Comparison of ENCODE assay signal across 26 mouse cellular contexts in the genomic region with DNA sequence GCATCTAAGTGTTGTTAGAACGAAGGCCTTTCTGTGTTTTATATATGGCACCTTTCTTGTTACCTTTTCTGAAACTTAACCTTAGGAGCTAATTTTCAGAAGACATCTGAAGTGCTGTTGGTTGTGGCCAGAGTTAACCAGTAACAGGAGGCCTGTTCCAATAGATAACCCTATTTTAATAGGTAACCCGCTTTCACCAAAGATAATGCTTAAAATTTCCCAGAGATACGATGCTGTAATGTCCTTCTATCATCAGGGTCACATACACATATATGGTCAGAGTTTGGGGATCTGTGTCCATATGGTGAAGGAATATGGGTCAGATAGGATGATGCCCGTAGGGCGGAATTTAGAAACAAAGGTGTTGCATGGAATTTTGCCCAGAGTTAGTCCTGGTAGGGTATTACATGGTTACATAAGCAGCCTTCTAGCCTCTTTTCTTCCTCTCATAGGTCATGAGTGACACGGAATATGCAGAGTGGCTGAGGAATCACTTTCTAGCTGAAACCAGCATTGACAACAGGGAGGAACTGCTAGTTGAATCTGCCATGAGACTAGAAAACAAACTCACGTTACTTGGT.
DNase-seq lines count a peak whose midpoint lies in the region; ATAC-seq and TF ChIP-seq lines count a peak whose summit lies in the region.
"Had no signal": no experiment of that assay in that cellular context is flagged by ENCODE, and none has a peak within 500 bp of the region (broad histone marks: within the 10 kb centered on the region; RNA-seq: fewer than 3 reads in every experiment).

No protein-coding gene starts in this region.

- H3K4me1 ChIP-seq in kidney, adult 2 months (ENCODE audit: control insufficient read depth, insufficient read depth, low read length) = peaks cover 10% of the 10 kb centered on the region
- H3K4me1 ChIP-seq in kidney, embryonic 14.5 days (ENCODE audit: control insufficient read depth, insufficient read depth, low read length) = no peaks in the 10 kb centered on the region
- H3K4me1 ChIP-seq: embryonic facial prominence, embryonic 12.5 days; forebrain, embryonic 10.5 days had no signal

- no peak for ATAC-seq in kidney, embryonic 14.5 days (ENCODE audit: low FRiP score, low TSS enrichment)
- ATAC-seq: forebrain, embryonic 16.5 days; hindbrain, embryonic 16.5 days; midbrain, embryonic 16.5 days had no signal

- H3K27ac ChIP-seq in kidney, adult 2 months (ENCODE audit: insufficient read depth, low read depth, low read length) = no peak overlapping the region; the same call in 1 of the 2 replicates
- no peak overlapping the region for H3K27ac ChIP-seq in kidney, embryonic 14.5 days (ENCODE audit: low read depth, low read length)
- H3K27ac ChIP-seq: embryonic facial prominence, embryonic 12.5 days; forebrain, embryonic 10.5 days; liver, embryonic 14.5 days; midbrain, embryonic 10.5 days had no signal

- 49% methylated on average over 7 of the region's 7 CpGs for WGBS in kidney, adult 2 months
- WGBS in kidney, embryonic 14.5 days = 85% methylated on average over 7 of the region's 7 CpGs

- no peaks in the 10 kb centered on the region for H3K27me3 ChIP-seq in kidney, adult 2 months (replicated peaks; ENCODE audit: control insufficient read depth, insufficient read depth, low read length)
- H3K27me3 ChIP-seq in kidney, embryonic 14.5 days (ENCODE audit: control insufficient read depth, insufficient read depth, low read length) = no peaks in the 10 kb centered on the region
- H3K27me3 ChIP-seq: embryonic facial prominence, embryonic 12.5 days had no signal

- H3K9ac ChIP-seq in kidney, embryonic 14.5 days (ENCODE audit: low read depth, low read length) = no peak overlapping the region
- H3K9ac ChIP-seq: embryonic facial prominence, embryonic 12.5 days; liver, embryonic 14.5 days had no signal

- H3K9me3 ChIP-seq in kidney, embryonic 14.5 days (ENCODE audit: control insufficient read depth, low read length) = no peaks in the 10 kb centered on the region
- H3K9me3 ChIP-seq: embryonic facial prominence, embryonic 12.5 days; forebrain, embryonic 10.5 days; G1E; midbrain, embryonic 10.5 days had no signal

- no peak overlapping the region for H3K4me3 ChIP-seq in kidney, adult 2 months (ENCODE audit: insufficient read depth, low read depth, low read length)
- no peak overlapping the region for H3K4me3 ChIP-seq in kidney, embryonic 14.5 days (ENCODE audit: low read length)
- H3K4me3 ChIP-seq: embryonic facial prominence, embryonic 12.5 days; forebrain, embryonic 10.5 days; midbrain, embryonic 10.5 days had no signal

- TF ChIP-seq POLR2A in kidney, adult 2 months (IDR thresholded peaks at IDR 0.05; ENCODE audit: low read depth, low read length) = no peak

- peak; percentile 23 for DNase-seq in cerebellum, adult 9-10 months
- no peak for DNase-seq in cerebellum, postnatal 25 days
- peak; percentile 79 for DNase-seq in kidney, adult 2 months
- peak; percentile 22 to 61 for DNase-seq in kidney, postnatal 36 days
- DNase-seq in right cerebral cortex, postnatal 4 days = no peak
- no peak for DNase-seq in frontal cortex, postnatal 25 days (ENCODE audit: low spot score in 2 of 2)
- DNase-seq: adrenal gland, postnatal 10 days; cerebellum, adult 11 months; cerebellum, postnatal 14 days; gastrocnemius, postnatal 10 days; heart, postnatal 14 days; liver; lung, adult 2 months; lung, postnatal 10 days; right cerebral cortex, postnatal 25 days; spleen, adult 18-20 months; thymus, postnatal 14 days had no signal

- no peak for TF ChIP-seq CTCF in kidney, adult 2 months (conservative IDR thresholded peaks at IDR 0.05; ENCODE audit: insufficient read depth, insufficient read length, low read depth, low read length)

- H3K36me3 ChIP-seq in kidney, adult 2 months (ENCODE audit: control insufficient read depth, insufficient read depth, low read length) = no peaks in the 10 kb centered on the region; the same call in none of the 2 replicates
- H3K36me3 ChIP-seq in kidney, embryonic 14.5 days (ENCODE audit: control insufficient read depth, insufficient read depth, low read length) = no peaks in the 10 kb centered on the region; the same call in 1 of the 2 replicates

- H3K4me2 ChIP-seq in kidney, embryonic 14.5 days (replicated peaks; ENCODE audit: low read depth, low read length) = no peak overlapping the region
- H3K4me2 ChIP-seq: embryonic facial prominence, embryonic 12.5 days had no signal

Comparison
In these comparisons a context has a peak if more than half of its experiments do, and no peak if none do; other contexts are left out.
1. DNase-seq: peak in cerebellum, adult 9-10 months (single experiment), kidney, adult 2 months (single experiment) and kidney, postnatal 36 days (2 of 2); none in cerebellum, postnatal 25 days (0 of 2), right cerebral cortex, postnatal 4 days (single experiment) and frontal cortex, postnatal 25 days (0 of 2).